Mouse (Mus musculus): ENCODE results near the gene Map6. TPM values are rescaled to one million over a fixed set of nuclear protein-coding genes. Genes with fewer than 3 reads are reported as not detected.

Map6 gene
- polyA plus RNA-seq, 1 experiment from 2014 or later = 11.0 TPM

GRCm38 (mm10) chr7:99332774-99333480 lies 65.7 kb downstream of the Map6 start:
- Histone ChIP-seq H3K9ac (no peak overlapping the region), H3K27me3 (no peaks in the 10 kb centered on the region), H3K4me2 (replicated peaks) (no peak overlapping the region), H3K9me3 (replicated peaks) (no peaks in the 10 kb centered on the region), H3K4me3 (replicated peaks) (no peak overlapping the region), H3K27ac (replicated peaks) (no peak overlapping the region), H3K4me1 (no peaks in the 10 kb centered on the region), H3K36me3 (no peaks in the 10 kb centered on the region)
- 0 out of 2 replicates have a peak, but pooled peaks have one; percentile 77 for ATAC-seq (ENCODE audit: insufficient number of reproducible peaks, low FRiP score, low TSS enrichment, low read depth)
- WGBS = 41% methylated on average over 12 of the region's 12 CpGs

- H3K36me3 ChIP-seq = peaks cover 32% of the 10 kb centered on the region
- no peak overlapping the region for H3K4me2 ChIP-seq (replicated peaks)
- no peak overlapping the region for H3K27ac ChIP-seq (replicated peaks)
- no peak overlapping the region for H3K4me3 ChIP-seq (replicated peaks)
- H3K4me1 ChIP-seq = peaks cover 2% of the 10 kb centered on the region; the same call in 1 of the 2 replicates
- H3K9me3 ChIP-seq (replicated peaks) = no peaks in the 10 kb centered on the region
- WGBS = 76% methylated on average over 8 of the region's 8 CpGs
- no peaks in the 10 kb centered on the region for H3K27me3 ChIP-seq
- no peak for ATAC-seq (ENCODE audit: insufficient number of reproducible peaks, low FRiP score, low TSS enrichment, low read depth)
- no peak overlapping the region for H3K9ac ChIP-seq
These were observed 73.5 kb downstream of the Map6 start for GRCm38 (mm10) chr7:99340736-99341135.

DNA sequence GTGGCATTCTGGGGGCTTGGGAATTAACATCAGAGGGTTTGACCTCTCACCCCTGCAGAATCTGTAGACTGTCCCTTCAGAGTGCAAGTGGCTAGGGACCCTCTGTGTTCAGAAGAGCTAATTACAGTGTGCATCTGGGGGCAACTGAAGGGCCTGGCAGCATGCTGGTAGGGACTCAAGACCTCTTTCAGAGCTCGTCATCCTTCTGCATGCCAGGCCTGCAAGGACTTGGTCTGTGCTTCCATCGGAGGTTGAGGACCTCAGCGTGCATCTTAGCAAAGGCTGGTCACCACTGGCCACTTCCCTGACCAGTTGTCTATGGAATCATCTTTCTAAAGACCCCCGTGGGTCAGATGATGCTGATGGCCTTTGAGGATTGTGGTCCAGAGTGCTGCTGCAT lies 76.3 kb downstream of the Map6 start:
- Histone ChIP-seq H3K27ac (replicated peaks) (no peak overlapping the region), H3K4me2 (replicated peaks) (no peak overlapping the region), H3K36me3 (peaks cover 61% of the 10 kb centered on the region), H3K4me1 (peaks cover 15% of the 10 kb centered on the region), H3K9ac (no peak overlapping the region), H3K27me3 (no peaks in the 10 kb centered on the region), H3K9me3 (replicated peaks) (no peaks in the 10 kb centered on the region), H3K4me3 (replicated peaks) (no peak overlapping the region)
- ATAC-seq (ENCODE audit: insufficient number of reproducible peaks, low FRiP score, low TSS enrichment, low read depth) = no peak
- 82% methylated on average over 4 of the region's 4 CpGs for WGBS

GRCm38 (mm10) chr7:99347268-99347667 lies 80.0 kb downstream of the Map6 start:
- ATAC-seq (ENCODE audit: insufficient number of reproducible peaks, low FRiP score, low TSS enrichment, low read depth) = no peak
- Histone ChIP-seq H3K9ac (no peak overlapping the region), H3K4me1 (peaks cover 42% of the 10 kb centered on the region), H3K4me2 (replicated peaks) (no peak overlapping the region), H3K36me3 (peaks cover 72% of the 10 kb centered on the region), H3K4me3 (replicated peaks) (no peak overlapping the region), H3K27ac (replicated peaks) (no peak overlapping the region), H3K9me3 (replicated peaks) (no peaks in the 10 kb centered on the region), H3K27me3 (no peaks in the 10 kb centered on the region)
- WGBS = 92% methylated on average over 10 of the region's 10 CpGs

- Histone ChIP-seq H3K4me1 (peaks cover 50% of the 10 kb centered on the region), H3K9ac (0 out of 2 replicates have a peak overlapping the region, but pooled peaks have one; percentile 2), H3K4me3 (replicated peaks) (peak overlapping the region; percentile 54; the same call in 1 of the 2 replicates), H3K9me3 (replicated peaks) (no peaks in the 10 kb centered on the region), H3K4me2 (replicated peaks) (peak overlapping the region; percentile 83), H3K27me3 (no peaks in the 10 kb centered on the region), H3K27ac (replicated peaks) (no peak overlapping the region), H3K36me3 (peaks cover 59% of the 10 kb centered on the region)
- 95% methylated on average over 26 of the region's 26 CpGs for WGBS
- no peak for ATAC-seq (ENCODE audit: insufficient number of reproducible peaks, low FRiP score, low TSS enrichment, low read depth)
These were observed 81.6 kb downstream of the Map6 start for GRCm38 (mm10) chr7:99348883-99349282.

GRCm38 (mm10) chr7:99349782-99350720 lies 82.8 kb downstream of the Map6 start:
- Histone ChIP-seq H3K4me1 (peaks cover 62% of the 10 kb centered on the region), H3K27ac (replicated peaks) (peak overlapping the region; percentile 97), H3K9me3 (replicated peaks) (no peaks in the 10 kb centered on the region), H3K4me2 (replicated peaks) (peak overlapping the region; percentile 83), H3K27me3 (no peaks in the 10 kb centered on the region), H3K4me3 (replicated peaks) (peak overlapping the region; percentile 54), H3K9ac (peak overlapping the region; percentile 82), H3K36me3 (peaks cover 47% of the 10 kb centered on the region)
- no peak for ATAC-seq (ENCODE audit: insufficient number of reproducible peaks, low FRiP score, low TSS enrichment, low read depth)
- WGBS = 44% methylated on average over 9 of the region's 9 CpGs

GRCm38 (mm10) chr7:99351104-99351801 lies 84.0 kb downstream of the Map6 start:
- Histone ChIP-seq H3K36me3 (peaks cover 35% of the 10 kb centered on the region), H3K4me3 (replicated peaks) (peak overlapping the region; percentile 54), H3K4me2 (replicated peaks) (peak overlapping the region; percentile 83), H3K9me3 (replicated peaks) (no peaks in the 10 kb centered on the region), H3K27ac (replicated peaks) (peak overlapping the region; percentile 97), H3K27me3 (no peaks in the 10 kb centered on the region), H3K4me1 (peaks cover 74% of the 10 kb centered on the region), H3K9ac (peak overlapping the region; percentile 82)
- WGBS = 2% methylated on average over 12 of the region's 12 CpGs
- no peak; the same call in 1 of the 2 replicates for ATAC-seq (ENCODE audit: insufficient number of reproducible peaks, low FRiP score, low TSS enrichment, low read depth)

DNA sequence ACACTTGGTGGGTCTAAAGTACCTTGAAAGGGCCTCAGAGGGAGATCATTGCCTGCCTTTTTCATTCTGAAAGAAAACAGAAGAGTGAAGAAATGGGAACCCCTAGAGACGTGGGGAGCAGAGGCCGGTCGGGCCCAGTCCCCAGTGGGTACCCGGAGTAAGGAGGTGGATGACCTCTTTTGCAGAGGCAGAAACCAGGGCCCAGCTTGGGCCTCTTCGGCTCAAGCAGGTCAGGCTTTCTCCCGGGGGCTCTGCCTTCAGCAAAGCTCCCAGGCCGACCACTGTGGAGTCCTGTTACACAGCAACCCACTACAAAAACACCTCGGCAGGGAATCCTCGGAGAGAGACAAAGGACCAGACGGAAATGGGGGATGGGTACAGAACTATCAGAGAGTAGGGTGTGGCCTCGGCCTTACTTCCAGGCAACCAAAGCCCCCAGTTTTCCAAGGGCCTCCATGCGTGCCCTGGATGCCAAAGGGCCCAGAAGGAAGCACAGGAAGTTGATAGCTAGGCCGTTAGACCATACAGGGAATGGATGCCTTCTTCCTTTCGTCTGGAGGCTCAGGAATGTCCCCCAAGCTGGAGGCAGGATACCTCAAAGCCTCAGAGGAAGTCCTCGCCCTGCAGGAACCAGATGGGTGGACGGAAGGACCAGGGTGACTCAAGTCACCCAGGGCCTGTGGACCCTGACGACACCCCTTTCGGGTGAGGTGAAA lies 84.7 kb downstream of the Map6 start:
- no peaks in the 10 kb centered on the region for H3K27me3 ChIP-seq
- H3K4me1 ChIP-seq = peaks cover 76% of the 10 kb centered on the region
- no peaks in the 10 kb centered on the region for H3K9me3 ChIP-seq (replicated peaks)
- under 1% methylated on average over 18 of the region's 18 CpGs for WGBS
- H3K27ac ChIP-seq (replicated peaks) = peak overlapping the region; percentile 97
- peak overlapping the region; percentile 82 for H3K9ac ChIP-seq
- no peak for ATAC-seq (ENCODE audit: insufficient number of reproducible peaks, low FRiP score, low TSS enrichment, low read depth)
- peaks cover 28% of the 10 kb centered on the region for H3K36me3 ChIP-seq
- peak overlapping the region; percentile 54 for H3K4me3 ChIP-seq (replicated peaks)
- H3K4me2 ChIP-seq (replicated peaks) = peak overlapping the region; percentile 83

- Histone ChIP-seq H3K4me2 (replicated peaks) (peak within 1 kb of the TSS; percentile 83), H3K36me3 (peaks cover 20% of the 10 kb centered on the region), H3K27ac (replicated peaks) (peak within 1 kb of the TSS; percentile 97), H3K9ac (peak within 1 kb of the TSS; percentile 82), H3K4me3 (replicated peaks) (peak within 1 kb of the TSS; percentile 54), H3K9me3 (replicated peaks) (no peaks in the 10 kb centered on the region), H3K27me3 (no peaks in the 10 kb centered on the region), H3K4me1 (peaks cover 81% of the 10 kb centered on the region)
- under 1% methylated on average over 35 of the region's 35 CpGs for WGBS
- ATAC-seq (ENCODE audit: insufficient number of reproducible peaks, low FRiP score, low TSS enrichment, low read depth) = peak; percentile 87
These were observed 85.5 kb downstream of the Map6 start, which contains the start of gene Serpinh1 for GRCm38 (mm10) chr7:99352526-99353400. Gene Serpinh1 (minus strand): TSS chr7:99353239.

- Histone ChIP-seq H3K9ac (no peak overlapping the region; the same call in 1 of the 2 replicates), H3K4me3 (replicated peaks) (peak overlapping the region; percentile 20)
- whole genome bisulfite sequencing = 5% methylated on average over 7 of the region's 7 CpGs
These were observed 88.5 kb downstream of the Map6 start for GRCm38 (mm10) chr7:99355731-99356131.

More at GRCm38 (mm10) chr7:99355731-99356131, 88.5 kb downstream of the Map6 start:
- H3K4me2 ChIP-seq (replicated peaks) = peak overlapping the region; percentile 44
- no peaks in the 10 kb centered on the region for H3K27me3 ChIP-seq
- H3K27ac ChIP-seq (replicated peaks) = peak overlapping the region; percentile 97
- H3K36me3 ChIP-seq = no peaks in the 10 kb centered on the region
- no peaks in the 10 kb centered on the region for H3K9me3 ChIP-seq (replicated peaks)
- peaks cover 65% of the 10 kb centered on the region for H3K4me1 ChIP-seq
- no peak for ATAC-seq (ENCODE audit: insufficient number of reproducible peaks, low FRiP score, low TSS enrichment, low read depth)

All from embryonic facial prominence, embryonic 15.5 days (tissue).